Mouse (Mus musculus): ENCODE results near the gene Snai1. TPM values are rescaled to one million over a fixed set of nuclear protein-coding genes. Genes with fewer than 3 reads are reported as not detected.

Snai1 gene
- total RNA-seq, 1 experiment from 2014 or later = not detected

DNA sequence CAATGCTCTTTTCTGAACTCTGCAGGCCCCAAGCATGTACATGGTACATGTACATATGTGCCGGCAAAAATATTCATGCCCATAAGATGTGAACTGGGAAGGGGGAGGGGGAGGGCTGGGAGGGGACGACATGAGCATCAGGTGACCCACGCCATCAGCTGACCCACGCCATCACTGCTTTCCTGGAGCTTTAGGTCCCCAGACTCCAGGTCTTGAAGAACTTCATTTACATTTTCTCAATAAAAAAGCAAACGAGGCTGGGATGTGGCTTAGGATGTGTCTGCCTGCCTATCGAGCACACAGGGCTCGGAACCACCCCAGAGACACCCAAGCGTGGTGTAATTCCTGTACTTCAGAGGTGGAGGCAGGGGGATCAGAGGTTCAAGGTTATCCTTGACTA, 9.4 kb downstream of the Snai1 start:
- no peak for ATAC-seq (replicated peaks; ENCODE audit: low read depth, poor library complexity, severe bottlenecking)

DNA sequence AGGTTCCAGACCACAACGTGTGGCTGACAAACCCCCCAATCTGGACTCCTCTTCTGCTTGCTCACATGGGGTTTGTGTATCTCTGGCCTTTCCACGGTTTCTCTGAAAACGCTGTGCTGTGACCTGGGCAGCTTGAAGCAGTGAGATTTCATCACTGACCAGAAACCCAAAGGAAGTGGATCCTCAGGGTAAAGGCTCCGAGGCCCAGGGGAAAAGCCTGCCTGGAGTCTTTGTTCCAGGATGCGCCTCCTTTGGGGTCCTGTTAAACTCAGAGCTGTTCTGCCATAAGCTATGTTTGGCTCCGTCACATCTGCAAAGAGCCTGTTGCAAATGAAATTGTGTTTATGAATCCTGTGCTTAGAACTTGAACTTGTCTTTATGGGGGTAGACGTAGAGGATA, 11.0 kb downstream of the Snai1 start:
- no peak for ATAC-seq (replicated peaks; ENCODE audit: low read depth, poor library complexity, severe bottlenecking)

DNA sequence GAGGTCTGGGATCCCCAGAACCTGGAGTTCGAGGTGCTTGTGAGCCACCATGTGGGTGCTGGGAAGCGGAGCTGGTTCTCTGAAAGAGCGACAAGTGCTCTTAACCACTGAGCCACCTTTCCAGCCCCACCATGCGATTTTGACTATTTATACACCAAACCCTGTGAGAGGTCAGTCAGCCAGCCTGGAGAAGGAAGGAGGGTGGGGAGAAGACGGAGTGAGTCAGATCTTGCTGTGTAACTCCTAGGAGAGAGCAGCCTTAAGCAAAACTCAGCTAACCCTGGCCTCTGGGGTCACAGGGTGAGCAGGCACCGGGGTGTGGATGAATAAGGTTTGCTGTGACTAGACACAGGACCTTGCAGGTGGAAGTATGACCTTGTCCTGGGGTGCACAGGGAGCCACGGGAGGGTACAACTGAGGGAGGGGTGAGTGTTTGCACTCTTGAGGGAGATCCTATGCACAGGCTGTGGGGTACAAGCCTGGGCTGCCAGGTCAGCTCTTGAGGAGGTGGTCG, 12.4 kb downstream of the Snai1 start:
- no peak for ATAC-seq (replicated peaks; ENCODE audit: low read depth, poor library complexity, severe bottlenecking)

DNA sequence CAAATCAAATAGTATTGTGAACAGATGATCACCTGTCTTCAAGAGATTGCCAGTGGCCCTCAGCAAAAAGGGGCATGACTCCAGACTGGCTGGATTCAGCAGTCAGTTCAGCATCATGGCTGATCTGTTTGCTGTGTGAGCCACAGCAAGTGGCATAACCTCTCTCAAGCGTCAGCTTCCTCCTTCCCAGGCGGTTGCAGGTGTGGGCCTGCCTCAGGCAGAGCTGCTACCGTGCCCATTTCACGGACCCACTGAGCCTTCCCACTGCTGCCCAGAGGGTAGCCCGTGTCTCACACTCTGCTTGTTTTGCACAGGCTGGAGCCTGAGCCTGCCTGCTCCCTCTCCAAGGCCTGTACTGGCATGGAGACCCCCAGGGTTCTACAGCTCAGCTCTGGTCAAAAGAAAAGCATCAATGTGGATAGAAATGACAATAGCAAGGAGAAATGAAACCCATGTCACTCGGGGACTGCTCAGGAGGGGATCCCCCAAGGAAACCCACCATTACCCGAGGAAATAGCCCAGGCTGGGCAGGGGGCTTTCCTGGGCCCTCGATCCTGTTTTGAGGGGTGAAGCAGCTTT, 13.4 kb downstream of the Snai1 start:
- ATAC-seq (replicated peaks; ENCODE audit: low read depth, poor library complexity, severe bottlenecking) = no peak

- no peak for ATAC-seq (replicated peaks; ENCODE audit: low read depth, poor library complexity, severe bottlenecking)
Observed at GRCm38 (mm10) chr2:167552292-167552691, 14.3 kb downstream of the Snai1 start.

DNA sequence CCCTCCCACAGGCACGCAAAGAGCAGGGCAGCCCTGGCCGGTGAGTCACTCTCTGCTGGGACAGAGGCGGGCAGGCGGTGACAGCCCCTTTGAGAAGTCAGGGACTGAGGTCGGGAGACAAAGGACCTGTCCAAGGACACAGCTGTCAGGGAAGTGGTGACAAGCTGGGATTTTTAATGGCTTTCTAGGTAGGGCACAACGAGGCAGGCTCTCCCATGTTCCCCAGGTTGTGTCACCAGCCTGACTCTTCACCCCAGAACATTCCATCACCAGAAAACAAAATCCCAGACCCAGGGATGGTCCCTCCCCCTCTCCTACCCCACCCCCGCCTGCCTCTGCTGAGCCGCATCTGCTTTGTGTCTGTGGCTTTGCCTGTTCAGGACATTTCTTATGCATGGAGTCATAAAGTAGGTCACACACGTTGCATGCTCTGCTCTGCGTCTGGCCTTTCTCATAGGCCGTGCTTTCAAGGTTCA, 15.0 kb downstream of the Snai1 start:
- ATAC-seq (replicated peaks; ENCODE audit: low read depth, poor library complexity, severe bottlenecking) = no peak

GRCm38 (mm10) chr2:167555766-167556165, 17.8 kb downstream of the Snai1 start:
- no peak for ATAC-seq (replicated peaks; ENCODE audit: low read depth, poor library complexity, severe bottlenecking)

- no peak for ATAC-seq (replicated peaks; ENCODE audit: low read depth, poor library complexity, severe bottlenecking)
Observed at GRCm38 (mm10) chr2:167559413-167559812, 21.4 kb downstream of the Snai1 start.

- no peak for ATAC-seq (replicated peaks; ENCODE audit: low read depth, poor library complexity, severe bottlenecking)
Observed at GRCm38 (mm10) chr2:167562101-167562500, 24.1 kb downstream of the Snai1 start.

DNA sequence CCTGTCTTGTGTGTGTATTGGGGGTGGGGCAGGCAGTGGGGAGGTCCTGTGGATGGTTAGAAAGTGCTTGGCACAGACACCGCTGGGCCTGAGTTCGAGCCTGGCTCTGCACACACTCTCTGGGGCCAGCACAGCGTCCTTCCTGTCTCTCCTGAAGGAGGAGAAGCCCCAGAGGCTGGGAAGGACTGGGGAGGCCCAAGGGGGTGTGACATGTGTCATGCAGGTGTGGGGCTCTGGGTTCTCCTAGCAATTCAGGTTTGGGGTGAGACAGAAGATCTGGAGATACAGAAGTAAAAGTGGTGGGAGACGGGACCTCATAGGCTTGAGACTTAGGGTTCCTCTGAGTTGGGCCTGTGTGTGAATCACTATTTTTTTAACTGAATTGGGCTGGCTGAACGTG, 25.0 kb downstream of the Snai1 start:
- no peak for ATAC-seq (replicated peaks; ENCODE audit: low read depth, poor library complexity, severe bottlenecking)

DNA sequence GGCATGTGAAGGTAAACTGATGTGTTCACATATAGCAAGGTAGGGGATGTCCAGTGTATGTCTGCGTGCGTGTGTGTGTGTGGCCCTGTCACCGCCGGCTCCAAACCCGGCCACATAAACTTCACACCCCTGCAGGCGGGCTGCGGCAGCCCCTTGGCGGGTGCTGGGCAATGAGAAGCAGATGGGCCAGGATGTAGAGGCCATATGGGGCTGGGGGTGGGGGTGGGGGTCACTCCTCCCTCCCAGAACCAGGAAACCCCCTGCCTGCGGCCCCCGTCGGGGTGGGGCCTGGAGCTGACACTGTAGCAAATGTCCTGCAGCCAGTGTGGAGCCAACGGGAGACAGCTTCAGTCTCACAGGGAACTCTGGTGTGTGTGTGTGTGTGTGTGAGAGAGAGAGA, 25.7 kb downstream of the Snai1 start:
- ATAC-seq (replicated peaks; ENCODE audit: low read depth, poor library complexity, severe bottlenecking) = no peak

DNA sequence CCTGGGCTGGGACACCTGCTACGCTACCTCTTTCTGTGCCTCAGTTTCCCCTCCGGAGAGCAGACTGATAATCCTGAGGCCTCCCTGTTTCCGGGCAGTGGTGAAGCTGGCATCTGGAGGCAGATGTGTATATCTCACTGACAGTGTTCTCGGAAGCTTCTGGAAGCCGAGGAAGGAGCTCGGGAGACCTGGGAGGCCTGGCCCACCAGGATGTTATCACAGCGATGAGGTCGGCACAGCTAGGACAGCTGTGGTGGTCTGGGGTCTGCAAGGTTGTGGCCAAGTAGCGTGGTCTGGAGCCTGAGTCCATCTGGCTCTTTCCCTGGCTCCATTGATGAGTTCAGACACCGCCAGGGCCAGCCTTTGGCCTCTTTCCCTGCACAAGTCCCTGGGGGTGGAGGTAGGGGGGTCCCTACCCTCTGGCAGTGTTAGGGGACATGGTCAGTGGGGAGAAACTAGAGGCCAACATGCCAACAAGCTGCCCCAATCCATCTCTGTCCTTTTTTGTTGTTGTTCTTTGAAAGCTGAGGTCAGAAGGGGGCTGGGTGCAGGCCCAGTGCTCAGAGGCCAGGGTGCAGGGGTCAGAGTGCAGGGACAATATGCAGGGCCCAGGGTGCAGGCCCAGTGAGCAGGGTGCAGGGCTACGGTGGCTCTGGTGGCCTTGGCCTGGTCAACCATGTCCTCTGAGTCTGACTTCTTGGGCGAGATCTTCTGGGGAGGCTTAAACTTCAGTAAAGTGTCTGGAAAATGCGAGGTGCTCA, 26.7 kb downstream of the Snai1 start:
- ATAC-seq (replicated peaks; ENCODE audit: low read depth, poor library complexity, severe bottlenecking) = no peak

DNA sequence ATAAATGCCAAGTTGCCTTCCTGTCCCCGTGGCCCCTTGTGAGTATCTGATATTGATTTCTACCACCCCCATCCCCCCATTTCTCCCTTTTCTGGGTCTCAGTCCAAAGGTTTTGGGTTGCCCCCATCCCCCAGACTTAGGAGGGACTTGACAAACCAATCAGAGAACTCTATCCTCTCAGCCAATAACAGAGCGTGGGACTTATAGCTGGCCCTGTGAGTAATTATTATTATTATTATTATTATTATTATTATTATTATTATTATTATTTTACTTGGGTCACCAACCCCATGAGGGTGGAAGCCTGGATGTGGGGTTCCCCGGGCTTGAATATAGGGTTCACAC, 27.3 kb downstream of the Snai1 start:
- ATAC-seq (replicated peaks; ENCODE audit: low read depth, poor library complexity, severe bottlenecking) = no peak

DNA sequence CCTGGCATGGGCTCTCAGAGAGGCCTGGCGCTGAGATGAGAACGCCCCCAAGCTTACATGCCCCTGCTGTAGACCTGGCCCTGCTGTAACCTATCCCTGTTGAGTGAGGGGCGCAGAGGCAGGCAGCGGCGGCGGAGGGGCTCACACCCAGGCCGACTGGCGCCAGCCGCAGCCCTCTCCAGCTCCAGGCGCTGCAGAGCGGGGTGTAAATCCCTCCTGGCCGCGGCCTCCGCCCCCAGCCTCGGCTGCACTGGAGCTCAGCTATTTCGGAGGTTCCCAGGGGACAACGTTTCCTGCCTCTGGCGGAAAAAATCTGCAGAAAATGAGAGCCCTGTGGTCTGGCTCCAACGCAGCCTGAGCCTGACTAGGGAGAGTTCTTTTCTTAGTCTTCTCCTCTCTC, 27.7 kb downstream of the Snai1 start:
- no peak for ATAC-seq (replicated peaks; ENCODE audit: low read depth, poor library complexity, severe bottlenecking)

DNA sequence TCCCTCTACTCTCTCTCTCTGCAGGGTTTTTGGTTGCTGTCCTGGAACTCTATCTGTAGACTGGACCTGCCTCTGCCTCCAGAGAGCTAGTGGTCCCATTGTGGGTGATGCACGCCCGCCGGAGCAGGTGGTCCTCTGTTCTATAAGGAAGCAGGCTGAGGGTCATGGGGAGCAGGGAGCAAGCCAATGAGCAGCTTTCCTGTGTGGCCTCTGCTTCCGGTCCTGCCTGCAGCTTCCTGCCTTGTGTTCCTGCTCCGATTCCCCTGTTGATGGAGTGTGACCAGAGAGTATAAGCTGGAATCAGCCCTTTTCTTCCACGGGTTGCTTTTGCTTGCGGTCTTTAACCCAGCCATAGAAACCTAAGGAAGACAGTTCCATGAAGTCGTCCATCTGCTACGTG, 30.1 kb downstream of the Snai1 start:
- no peak for ATAC-seq (replicated peaks; ENCODE audit: low read depth, poor library complexity, severe bottlenecking)

GRCm38 (mm10) chr2:167569934-167570651, 32.1 kb downstream of the Snai1 start:
- ATAC-seq (replicated peaks; ENCODE audit: low read depth, poor library complexity, severe bottlenecking) = 0 out of 2 replicates have a peak, but pooled peaks have one; percentile 18

DNA sequence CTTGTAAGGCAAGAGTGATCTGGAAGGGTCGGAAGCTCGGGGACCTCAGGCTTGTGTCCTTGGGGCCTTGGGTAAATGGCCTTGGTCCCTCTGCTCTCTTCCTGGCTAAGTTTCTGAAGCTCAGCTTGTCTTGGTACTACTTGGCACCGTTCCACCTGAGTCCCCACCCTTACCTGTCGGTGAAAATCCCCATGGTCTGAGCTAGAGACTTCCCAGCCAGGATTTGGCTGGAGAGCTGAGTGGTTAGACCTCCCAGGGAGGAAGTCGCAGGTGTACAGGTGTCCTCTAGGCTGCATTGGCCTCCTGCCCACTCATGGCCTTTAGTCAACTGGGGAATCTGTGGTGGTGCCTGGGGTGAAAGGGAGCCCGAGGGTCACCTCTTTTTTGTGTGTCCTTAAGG, 32.8 kb downstream of the Snai1 start:
- no peak for ATAC-seq (replicated peaks; ENCODE audit: low read depth, poor library complexity, severe bottlenecking)

- ATAC-seq (replicated peaks; ENCODE audit: low read depth, poor library complexity, severe bottlenecking) = no peak
Observed at GRCm38 (mm10) chr2:167571442-167572220, 33.6 kb downstream of the Snai1 start.

DNA sequence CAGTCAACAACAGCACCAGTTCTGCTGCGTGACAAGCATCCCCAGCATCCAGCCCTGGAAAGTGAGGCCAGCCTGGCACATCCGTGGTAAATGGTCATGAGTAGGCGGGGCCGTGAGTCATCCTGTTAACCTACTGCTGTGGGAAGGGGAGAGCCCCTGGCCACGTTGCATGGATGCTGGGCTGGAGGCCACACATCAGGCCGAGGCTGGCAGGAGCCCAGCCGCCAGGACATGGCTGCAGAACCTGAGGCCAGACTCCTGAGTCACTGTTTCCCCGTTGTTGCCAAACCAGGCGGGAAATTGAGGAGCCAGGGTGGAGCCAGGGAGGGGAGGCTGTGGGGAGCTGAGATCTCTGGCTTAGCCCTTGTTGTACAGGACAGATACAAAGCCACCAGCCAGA, 36.8 kb downstream of the Snai1 start:
- ATAC-seq (replicated peaks; ENCODE audit: low read depth, poor library complexity, severe bottlenecking) = no peak

GRCm38 (mm10) chr2:167575581-167575980, 37.6 kb downstream of the Snai1 start:
- ATAC-seq (replicated peaks; ENCODE audit: low read depth, poor library complexity, severe bottlenecking) = no peak

Data from common myeloid progenitor, adult 5-6 weeks (primary cell).